Mouse (Mus musculus): ENCODE results near the gene Kalrn.

DNA sequence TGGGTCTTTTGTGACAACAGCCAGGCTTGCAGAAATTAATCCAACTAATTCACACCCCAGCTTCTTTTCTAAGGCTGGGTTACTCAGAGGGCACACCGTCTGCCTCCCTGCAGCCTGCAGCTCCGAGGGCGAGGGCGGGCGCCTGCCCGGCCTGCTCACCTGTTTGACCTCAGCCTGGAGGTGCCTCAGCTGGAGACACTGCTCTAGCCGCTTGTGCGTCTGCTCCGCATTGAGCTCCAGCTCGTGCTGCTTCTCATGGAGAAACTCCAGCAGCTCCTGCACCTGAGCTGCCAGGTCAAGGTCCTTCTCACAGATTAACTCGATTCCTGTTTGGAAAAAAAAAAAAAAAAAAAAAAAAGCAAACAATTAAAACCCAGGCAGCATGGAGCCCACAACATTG is 338.2 kb downstream of the Kalrn start:
- no peak for TF ChIP-seq CTCF (conservative IDR thresholded peaks at IDR 0.05; ENCODE audit: low read length)
- TF ChIP-seq NANOG (IDR thresholded peaks at IDR 0.05; ENCODE audit: borderline replicate concordance, low read length): no peak
- no peak for TF ChIP-seq POU5F1 (IDR thresholded peaks at IDR 0.05; ENCODE audit: borderline replicate concordance, low read length)

Data from E14TG2a.4 (cell line).